Mouse (Mus musculus) forebrain, embryonic 11.5 days (tissue): ENCODE data around the gene Kdm7a. TPM values are rescaled to one million over a fixed set of nuclear protein-coding genes. Genes with fewer than 3 reads are reported as not detected.

ENCODE experiments used
- ATAC-seq: fragments of 200-750 bp; cut with Nextera tagmentation; replicated peaks from 2 replicates; pipeline ENCODE4 v1.8.0; 2017; ENCODE audit warnings: moderate TSS enrichment; ENCODE audit not compliant: low FRiP score
- DNase-seq: peaks from one replicate; pipeline ENCODE4 v3.0.0-alpha.2; 2017; ENCODE audit warnings: low spot score
- H3K27ac ChIP-seq: fragments of 300-500 bp; sonication (generic); 2 replicates; pipeline ENCODE4 v1.5.1; 2014; ENCODE audit warnings: low read depth, low read length
- H3K27me3 ChIP-seq: fragments of 300-500 bp; sonication (generic); 2 replicates; pipeline ENCODE4 v1.6.1; 2014; ENCODE audit warnings: mild to moderate bottlenecking, low read length, mixed read lengths; ENCODE audit not compliant: control insufficient read depth, insufficient read depth
- H3K36me3 ChIP-seq: fragments of 300-500 bp; sonication (generic); 2 replicates; pipeline ENCODE4 v1.6.1; 2014; ENCODE audit warnings: mild to moderate bottlenecking, low read length, moderate library complexity, mixed read lengths; ENCODE audit not compliant: control insufficient read depth, insufficient read depth
- H3K4me1 ChIP-seq: fragments of 300-500 bp; sonication (generic); replicated peaks from 2 replicates; pipeline ENCODE4 v1.6.1; 2014; ENCODE audit warnings: low read length, mixed read lengths; ENCODE audit not compliant: control insufficient read depth, insufficient read depth
- H3K4me2 ChIP-seq: fragments of 300-500 bp; sonication (generic); 2 replicates; pipeline ENCODE4 v1.6.1; 2014; ENCODE audit warnings: low read depth, mild to moderate bottlenecking, low read length, moderate library complexity, mixed read lengths; ENCODE audit not compliant: severe bottlenecking
- H3K4me3 ChIP-seq: fragments of 300-500 bp; sonication (generic); 2 replicates; pipeline ENCODE4 v1.5.1; 2014; ENCODE audit warnings: low read depth, low read length
- H3K9ac ChIP-seq: fragments of 300-500 bp; sonication (generic); 2 replicates; pipeline ENCODE4 v1.6.1; 2014; ENCODE audit warnings: low read length
- H3K9me3 ChIP-seq: fragments of 300-500 bp; sonication (generic); 2 replicates; pipeline ENCODE4 v1.6.1; 2016; ENCODE audit warnings: low read length, mixed read lengths; ENCODE audit not compliant: control insufficient read depth
- WGBS: fragments of 180-500 bp; shearing (Covaris S2); extraction: QIAGEN DNeasy Blood & Tissue Kit; methylation state at CpG from one replicate; pipeline ENCODE4 v1.1.7; 2014; 5-methylcytosine and 5-hydroxymethylcytosine counted together
- polyA plus RNA-seq: library from polyadenylated mRNA; unstranded; fragments of >200 nt; fragmentation: Nextera tagmentation; extraction: Ambion mirVana; gene quantifications from 2 replicates; pipeline ENCODE4 v1.2.1, GENCODE M21; 2014

The Kdm7a gene
- polyA plus RNA-seq, result 14.4 and 16.3 TPM in 2 replicates

DNA sequence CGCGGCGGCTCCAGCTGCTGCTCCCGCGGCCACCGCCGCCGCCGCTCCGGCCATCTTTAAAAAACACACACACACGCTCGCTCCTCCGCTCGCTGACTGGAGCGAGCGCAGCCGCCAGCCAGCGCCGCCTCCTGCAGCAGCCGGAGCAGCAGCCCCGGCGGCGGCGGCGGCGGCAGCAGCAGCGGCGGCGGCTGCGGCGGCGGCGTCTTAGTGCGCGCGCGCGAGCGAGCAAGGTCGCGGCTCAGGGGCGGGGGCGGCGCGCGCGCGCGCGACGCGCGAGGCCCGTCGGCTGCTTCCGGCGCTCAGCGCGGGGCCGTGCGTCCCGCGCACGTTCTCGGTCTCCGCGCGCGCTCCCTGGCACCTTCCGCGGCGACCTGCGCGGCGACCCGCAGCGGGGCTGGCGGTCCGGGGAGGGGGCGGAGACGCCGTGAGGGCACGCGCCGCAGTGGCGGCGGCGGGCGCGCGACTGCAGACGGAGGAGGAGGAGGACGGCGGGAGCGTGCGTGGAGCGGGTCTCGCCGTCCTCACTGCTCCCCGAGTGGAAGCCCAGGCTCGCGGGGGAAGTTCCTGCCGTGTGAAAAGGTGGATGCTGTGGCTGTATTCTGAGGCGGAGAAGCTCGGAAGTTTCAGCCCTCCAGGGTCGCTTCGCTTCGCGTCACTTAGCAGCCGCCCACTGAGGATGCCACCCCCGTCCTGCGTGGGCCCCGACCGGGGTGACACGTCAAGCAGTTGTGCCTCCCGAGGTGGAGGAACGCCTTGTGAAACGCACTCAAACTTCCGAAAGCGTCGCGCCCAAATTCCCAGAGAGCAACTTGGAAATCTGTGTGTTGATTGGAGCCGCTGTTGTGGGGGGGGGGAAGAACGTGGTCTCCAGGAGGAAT lies at the start of gene Kdm7a:
Gene Kdm7a (minus strand): TSS at position 209 of the 881 bp plus-strand sequence.
- under 1% methylated on average over 102 of the region's 124 CpGs for WGBS
- peak within 1 kb of the TSS; percentile 98 for H3K4me3 ChIP-seq
- H3K4me1 ChIP-seq, result 0 out of 2 replicates have a peak, but pooled peaks cover 2% of the 10 kb centered on the region
- H3K36me3 ChIP-seq, result no peaks in the 10 kb centered on the region
- H3K27ac ChIP-seq, result peak within 1 kb of the TSS; percentile 96
- H3K27me3 ChIP-seq, result no peaks in the 10 kb centered on the region
- peak; percentile 80 for ATAC-seq
- DNase-seq, result peak; percentile 94
- H3K9me3 ChIP-seq, result no peaks in the 10 kb centered on the region
- peak within 1 kb of the TSS; percentile 97 for H3K9ac ChIP-seq
- peak within 1 kb of the TSS; percentile 76 for H3K4me2 ChIP-seq

DNA sequence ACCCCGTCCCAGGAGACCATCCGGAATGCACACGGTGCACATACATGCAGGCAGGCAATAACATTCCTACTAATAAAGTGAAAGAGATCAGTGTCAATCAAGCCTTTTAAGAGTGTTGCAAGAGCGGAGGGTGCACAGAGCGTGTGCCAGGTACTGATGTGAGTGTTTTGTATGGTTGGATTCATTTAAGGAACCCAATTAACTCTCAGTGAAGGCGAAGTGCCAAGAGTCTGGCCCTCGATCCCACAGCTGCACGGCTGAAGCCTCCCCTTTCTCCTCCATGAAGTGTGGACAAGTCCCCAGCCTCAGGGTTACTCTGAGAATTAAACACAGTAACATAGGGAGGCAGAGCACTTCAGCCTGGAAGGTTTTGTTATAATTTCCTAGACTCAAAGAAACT lies 48.7 kb upstream of the Kdm7a start:
- no peaks in the 10 kb centered on the region for H3K9me3 ChIP-seq
- H3K27me3 ChIP-seq, result no peaks in the 10 kb centered on the region
- H3K36me3 ChIP-seq, result no peaks in the 10 kb centered on the region
- H3K4me1 ChIP-seq, result peaks cover 9% of the 10 kb centered on the region
- H3K9ac ChIP-seq, result no peak overlapping the region
- no peak for DNase-seq
- no peak overlapping the region for H3K4me2 ChIP-seq
- 69% methylated on average over 8 of the region's 8 CpGs for WGBS
- no peak for ATAC-seq
- no peak overlapping the region for H3K4me3 ChIP-seq
- no peak overlapping the region for H3K27ac ChIP-seq

DNA sequence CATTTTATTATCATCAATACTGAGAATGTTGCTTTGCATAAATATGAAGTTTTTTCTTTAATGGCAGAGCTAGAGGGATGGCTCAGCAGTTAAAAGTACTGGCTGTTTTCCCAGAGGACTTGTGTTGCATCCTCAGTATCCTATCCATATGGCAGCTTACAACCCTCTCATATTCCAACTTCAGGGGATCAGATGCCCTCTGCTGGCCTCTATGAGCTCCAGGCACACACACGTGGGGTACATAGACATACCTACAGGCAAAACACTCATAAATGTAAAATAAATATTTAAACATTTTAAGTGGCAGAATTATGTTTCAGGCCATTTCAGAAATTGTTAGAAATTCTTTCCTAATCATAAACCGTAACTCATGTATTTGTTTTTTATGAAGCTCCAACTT lies 43.5 kb upstream of the Kdm7a start:
- ATAC-seq, result no peak
- no peaks in the 10 kb centered on the region for H3K36me3 ChIP-seq
- H3K4me2 ChIP-seq, result no peak overlapping the region
- H3K4me1 ChIP-seq, result no peaks in the 10 kb centered on the region
- no peak overlapping the region for H3K4me3 ChIP-seq
- H3K27ac ChIP-seq, result no peak overlapping the region
- no peak overlapping the region for H3K9ac ChIP-seq
- DNase-seq, result no peak
- 93% methylated on average over 2 of the region's 2 CpGs for WGBS
- no peaks in the 10 kb centered on the region for H3K9me3 ChIP-seq
- H3K27me3 ChIP-seq, result no peaks in the 10 kb centered on the region

DNA sequence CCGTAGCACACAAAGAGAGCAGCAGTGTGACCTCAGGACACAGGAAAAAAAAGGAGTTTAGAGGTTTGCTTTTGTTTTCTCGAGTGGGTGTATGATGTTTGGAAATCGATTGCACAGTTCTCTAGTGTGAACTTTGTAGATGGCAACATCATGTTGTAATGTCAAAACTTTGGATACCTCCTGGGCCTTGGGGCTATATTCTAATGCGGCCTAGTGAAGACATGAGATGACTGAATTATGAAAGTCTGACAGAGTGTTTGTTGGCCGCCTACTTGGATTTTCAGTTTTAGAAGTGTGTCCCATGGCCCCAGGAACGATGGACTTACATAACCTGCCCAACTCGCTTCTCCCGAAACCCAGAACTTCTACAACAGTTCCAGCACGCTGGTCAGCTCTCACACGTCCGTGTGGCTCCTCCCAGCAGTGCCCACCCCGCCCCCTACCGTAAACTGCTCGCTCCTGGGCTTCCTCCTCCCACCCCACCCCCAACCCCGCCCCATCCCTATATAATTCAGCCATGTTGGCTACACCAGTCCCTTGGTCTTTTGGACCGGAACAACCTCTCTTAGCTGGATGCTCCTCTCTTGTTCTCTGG lies 42.7 kb upstream of the Kdm7a start:
- Histone ChIP-seq H3K9ac (no peak overlapping the region), H3K27me3 (no peaks in the 10 kb centered on the region), H3K27ac (no peak overlapping the region), H3K4me2 (no peak overlapping the region), H3K9me3 (no peaks in the 10 kb centered on the region), H3K4me1 (no peaks in the 10 kb centered on the region), H3K4me3 (no peak overlapping the region), H3K36me3 (no peaks in the 10 kb centered on the region)
- DNase-seq (no peak), ATAC-seq (no peak)
- 56% methylated on average over 16 of the region's 16 CpGs for WGBS

DNA sequence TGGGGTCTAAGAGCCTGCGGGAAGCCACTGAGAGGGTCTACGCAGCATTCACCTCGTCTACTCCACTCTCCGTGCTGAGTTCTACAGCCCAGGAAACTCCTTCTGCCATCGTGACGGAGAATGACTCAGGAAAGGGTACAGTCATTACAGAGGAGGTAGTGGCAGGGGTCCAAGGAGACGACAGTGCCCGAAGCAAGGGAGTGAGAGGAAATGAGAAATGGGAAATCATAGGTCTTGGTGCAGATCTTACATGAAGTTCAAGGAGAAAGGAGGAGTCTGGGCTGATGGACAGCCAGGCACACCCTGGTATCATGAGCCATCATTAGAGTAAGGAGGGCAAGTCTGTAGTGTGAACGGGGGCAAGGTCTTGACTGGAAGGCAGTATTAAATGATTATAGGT lies 37.5 kb upstream of the Kdm7a start:
- no peak for ATAC-seq
- H3K4me2 ChIP-seq, result no peak overlapping the region

DNA sequence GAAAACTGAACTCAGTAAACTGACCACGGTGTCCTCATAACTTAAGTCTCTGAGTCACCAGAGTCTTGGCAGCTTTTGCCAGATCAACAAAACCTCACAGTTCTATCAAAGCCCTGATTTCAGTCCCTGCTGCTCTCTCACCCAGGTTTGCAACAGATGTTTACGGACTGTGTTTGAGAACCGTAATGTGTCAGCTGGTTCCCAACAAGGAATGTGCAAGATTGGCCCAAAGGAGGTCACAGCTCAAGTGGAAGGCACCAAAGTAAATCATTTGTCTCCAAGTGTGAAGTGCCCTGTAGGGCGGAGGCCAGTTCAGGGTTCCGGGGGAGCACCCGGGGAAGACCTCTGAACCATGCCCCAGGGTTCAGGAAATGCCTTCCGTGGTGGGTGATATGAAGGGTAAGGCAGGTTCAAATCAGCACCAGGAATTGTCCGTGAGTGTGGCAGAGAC lies 36.9 kb upstream of the Kdm7a start:
- no peak for DNase-seq
- no peak for ATAC-seq
- H3K9me3 ChIP-seq, result no peaks in the 10 kb centered on the region
- no peak overlapping the region for H3K4me3 ChIP-seq
- H3K36me3 ChIP-seq, result no peaks in the 10 kb centered on the region
- H3K4me2 ChIP-seq, result no peak overlapping the region
- 82% methylated on average over 8 of the region's 8 CpGs for WGBS
- no peak overlapping the region for H3K27ac ChIP-seq
- H3K4me1 ChIP-seq, result no peaks in the 10 kb centered on the region
- no peaks in the 10 kb centered on the region for H3K27me3 ChIP-seq
- H3K9ac ChIP-seq, result no peak overlapping the region

More for the DNA sequence above, 37.5 kb upstream of the Kdm7a start:
- Histone ChIP-seq H3K4me3 (no peak overlapping the region), H3K27me3 (no peaks in the 10 kb centered on the region), H3K4me1 (no peaks in the 10 kb centered on the region), H3K9ac (no peak overlapping the region), H3K27ac (no peak overlapping the region), H3K36me3 (no peaks in the 10 kb centered on the region), H3K9me3 (no peaks in the 10 kb centered on the region)
- WGBS, result 86% methylated on average over 9 of the region's 9 CpGs
- no peak for DNase-seq

DNA sequence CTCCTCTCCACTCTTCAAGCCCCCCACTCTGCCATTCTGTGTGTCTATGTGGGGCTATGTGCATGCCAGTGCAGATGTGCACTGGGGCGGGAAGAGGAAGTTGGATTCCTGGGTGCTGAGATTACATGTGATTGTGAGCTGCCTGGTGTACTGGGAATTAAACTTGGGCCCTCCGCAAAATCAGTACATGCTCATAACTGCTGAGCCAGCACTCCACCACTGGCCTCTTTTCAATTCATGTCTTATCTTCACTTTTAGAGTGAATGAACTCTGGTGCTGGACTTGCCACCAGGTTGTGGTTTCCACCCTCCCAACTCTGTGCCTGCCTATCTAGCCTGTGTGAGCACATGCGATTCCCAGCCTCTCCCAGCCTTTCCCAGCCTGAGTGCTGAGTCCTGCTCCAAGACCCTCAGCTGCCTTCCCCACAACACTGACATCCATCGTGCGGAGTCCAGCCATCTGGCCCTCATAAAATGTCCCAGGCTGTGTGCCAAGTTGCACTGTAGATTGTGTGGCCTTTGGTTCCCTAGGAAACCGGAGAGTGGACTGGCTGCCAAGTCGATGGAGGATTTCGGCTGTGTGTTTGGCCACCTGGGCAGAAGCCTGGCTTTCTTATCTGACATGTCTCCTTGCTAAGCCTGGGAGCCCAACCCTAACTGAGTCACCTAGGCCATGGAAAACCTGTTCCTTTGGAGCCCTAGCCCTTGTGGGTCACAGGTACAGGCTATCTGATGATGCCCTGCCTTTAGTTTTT lies 36.3 kb upstream of the Kdm7a start:
- no peak for ATAC-seq
- H3K4me3 ChIP-seq, result no peak overlapping the region
- no peaks in the 10 kb centered on the region for H3K36me3 ChIP-seq
- H3K27me3 ChIP-seq, result no peaks in the 10 kb centered on the region
- H3K4me1 ChIP-seq, result no peaks in the 10 kb centered on the region
- H3K4me2 ChIP-seq, result no peak overlapping the region
- WGBS, result 72% methylated on average over 8 of the region's 8 CpGs
- H3K9me3 ChIP-seq, result no peaks in the 10 kb centered on the region
- DNase-seq, result no peak
- H3K27ac ChIP-seq, result no peak overlapping the region
- H3K9ac ChIP-seq, result no peak overlapping the region

DNA sequence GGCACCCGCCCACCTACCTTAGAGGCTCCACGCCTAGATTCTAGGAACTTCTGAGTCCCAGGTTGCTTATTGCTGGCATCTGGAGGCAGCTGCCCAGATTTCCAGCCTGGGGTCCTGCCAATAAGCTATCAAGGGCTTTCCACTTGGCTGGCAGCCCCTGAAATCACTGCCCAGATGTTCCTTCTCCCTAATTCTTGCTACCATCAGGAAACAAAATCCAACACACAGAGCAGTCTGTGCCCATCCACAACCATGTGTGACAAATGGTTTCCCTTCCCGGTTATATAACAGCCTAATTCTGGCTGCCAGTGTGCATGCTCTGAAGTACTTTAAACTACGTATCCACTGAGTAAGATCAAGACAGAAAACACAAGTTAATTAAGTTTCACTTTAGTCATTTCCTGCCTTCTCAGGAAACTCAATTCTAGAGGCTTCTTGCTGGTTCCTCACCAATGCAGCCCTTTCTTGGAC lies 34.9 kb upstream of the Kdm7a start:
- Histone ChIP-seq H3K4me1 (no peaks in the 10 kb centered on the region), H3K27ac (no peak overlapping the region), H3K9ac (no peak overlapping the region), H3K36me3 (no peaks in the 10 kb centered on the region), H3K4me3 (no peak overlapping the region), H3K9me3 (no peaks in the 10 kb centered on the region), H3K27me3 (no peaks in the 10 kb centered on the region), H3K4me2 (no peak overlapping the region)
- ATAC-seq (no peak), DNase-seq (no peak)
- WGBS, result 93% methylated on average over 4 of the region's 4 CpGs
